Mouse (Mus musculus) NIH3T3 (cell line): ENCODE data around the gene Cdk5r1.
A peak's percentile ranks its signal among the peaks of the same experiment; 100 is the strongest.

Experiments used
- DNase-seq: peaks from one replicate; pipeline ENCODE4 v3.0.0-alpha.2; 2012; ENCODE audit warnings: low read depth

Gene Cdk5r1

GRCm38 (mm10) chr11:80504519-80505385 is 27.9 kb downstream of the Cdk5r1 start:
- DNase-seq = no peak

- DNase-seq = no peak
Observed at GRCm38 (mm10) chr11:80505581-80505980, 28.8 kb downstream of the Cdk5r1 start.

GRCm38 (mm10) chr11:80506483-80506882 is 29.7 kb downstream of the Cdk5r1 start:
- no peak for DNase-seq

- DNase-seq = no peak
Observed at GRCm38 (mm10) chr11:80507791-80508190, 31.0 kb downstream of the Cdk5r1 start.

- DNase-seq = no peak
Observed at GRCm38 (mm10) chr11:80508361-80509175, 31.7 kb downstream of the Cdk5r1 start.

- DNase-seq = no peak
Observed at GRCm38 (mm10) chr11:80509176-80509506, 32.3 kb downstream of the Cdk5r1 start.

GRCm38 (mm10) chr11:80510124-80510523 is 33.3 kb downstream of the Cdk5r1 start:
- DNase-seq = no peak

- DNase-seq = no peak
Observed at GRCm38 (mm10) chr11:80512313-80513056, 35.7 kb downstream of the Cdk5r1 start.

GRCm38 (mm10) chr11:80513796-80514195 is 37.0 kb downstream of the Cdk5r1 start:
- DNase-seq = peak; percentile 27

GRCm38 (mm10) chr11:80515346-80515745 is 38.5 kb downstream of the Cdk5r1 start:
- DNase-seq = no peak

GRCm38 (mm10) chr11:80515895-80516294 is 39.1 kb downstream of the Cdk5r1 start:
- no peak for DNase-seq

- DNase-seq = no peak
Observed at GRCm38 (mm10) chr11:80518421-80519367, 41.9 kb downstream of the Cdk5r1 start.

GRCm38 (mm10) chr11:80521148-80521547 is 44.3 kb downstream of the Cdk5r1 start:
- no peak for DNase-seq

GRCm38 (mm10) chr11:80522852-80523251 is 46.0 kb downstream of the Cdk5r1 start:
- DNase-seq = no peak

GRCm38 (mm10) chr11:80523410-80523809 is 46.6 kb downstream of the Cdk5r1 start:
- no peak for DNase-seq

- DNase-seq = no peak
Observed at GRCm38 (mm10) chr11:80524213-80524612, 47.4 kb downstream of the Cdk5r1 start.

GRCm38 (mm10) chr11:80527697-80528096 is 50.9 kb downstream of the Cdk5r1 start:
- DNase-seq = no peak

GRCm38 (mm10) chr11:80529149-80529548 is 52.3 kb downstream of the Cdk5r1 start:
- no peak for DNase-seq
